Mouse (Mus musculus): ENCODE results near the gene Prss1. TPM values are rescaled to one million over a fixed set of nuclear protein-coding genes. Genes with fewer than 3 reads are reported as not detected.
"Not testable (repeated sequence)": the region's sequence is repeated elsewhere in the genome, so short reads cannot be mapped to it uniquely, and the experiment has no call there.

Prss1 gene
- total RNA-seq (2018; cell fraction: chromatin; rRNA removed): not detected
- not detected for total RNA-seq (2018; cell fraction: cytosol; rRNA removed)
- total RNA-seq (2018; cell fraction: nucleus; rRNA removed): not detected
- polyA plus RNA-seq (2018): not detected in 3 replicates

DNA sequence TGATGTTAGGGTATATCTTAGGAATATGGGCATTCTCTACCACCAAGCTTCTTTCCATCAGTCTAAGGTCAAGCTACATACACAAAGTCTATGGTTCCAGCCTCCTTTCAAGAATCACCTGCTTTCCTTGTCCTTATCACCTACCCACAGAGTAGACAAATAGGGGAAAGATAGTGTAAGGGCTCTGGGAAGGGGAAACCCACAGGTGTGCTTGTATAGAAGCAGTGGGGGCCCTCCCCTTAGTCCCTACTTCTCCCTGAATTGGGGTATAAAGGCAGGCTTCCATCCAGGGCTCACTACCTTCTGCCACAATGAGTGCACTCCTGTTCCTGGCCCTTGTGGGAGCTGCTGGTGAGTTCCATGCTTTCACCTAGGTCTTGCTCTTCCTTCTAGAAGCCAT, at the start of gene Prss1:
Prss1 (plus strand) TSS at position 301 of the 400 bp plus-strand sequence.
- not testable (repeated sequence) for H3K36me3 ChIP-seq (ENCODE audit: inconsistent target); H3K79me2 ChIP-seq (ENCODE audit: inconsistent target); H3K27ac ChIP-seq; H3K4me3 ChIP-seq (ENCODE audit: inconsistent target)

DNA sequence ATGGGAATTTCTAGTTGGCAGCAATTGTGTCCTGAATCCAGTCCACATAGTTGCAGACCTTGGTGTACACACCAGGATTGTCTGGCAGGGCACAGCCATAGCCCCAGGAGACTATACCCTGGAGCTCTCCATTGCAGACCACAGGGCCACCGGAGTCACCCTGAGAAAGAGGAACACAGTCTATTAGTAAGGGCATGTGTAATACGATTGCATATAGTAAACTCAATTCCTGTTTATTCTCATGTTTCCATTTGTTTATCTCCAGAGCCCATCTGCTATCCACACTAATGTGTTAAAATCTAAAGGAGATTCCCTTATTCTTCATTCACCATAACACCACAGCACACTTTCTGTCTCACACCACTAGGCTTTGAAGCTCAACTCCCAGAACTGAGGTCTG, 16.5 kb upstream of the Prss1 start:
- WGBS (ENCODE audit: missing documents): no CpG with 5 or more reads among the region's 2 CpGs
- not testable (repeated sequence) for H3K36me3 ChIP-seq (ENCODE audit: inconsistent target); H3K4me3 ChIP-seq (ENCODE audit: inconsistent target); H3K79me2 ChIP-seq (ENCODE audit: inconsistent target); H3K27ac ChIP-seq

GRCm38 (mm10) chr6:41446045-41446444, 12.7 kb upstream of the Prss1 start, which contains the start of gene Gm10334:
Gene Gm10334 (minus strand): TSS chr6:41446145.
- not testable (repeated sequence) for H3K4me3 ChIP-seq (ENCODE audit: inconsistent target); H3K27ac ChIP-seq; H3K79me2 ChIP-seq (ENCODE audit: inconsistent target); H3K36me3 ChIP-seq (ENCODE audit: inconsistent target)

DNA sequence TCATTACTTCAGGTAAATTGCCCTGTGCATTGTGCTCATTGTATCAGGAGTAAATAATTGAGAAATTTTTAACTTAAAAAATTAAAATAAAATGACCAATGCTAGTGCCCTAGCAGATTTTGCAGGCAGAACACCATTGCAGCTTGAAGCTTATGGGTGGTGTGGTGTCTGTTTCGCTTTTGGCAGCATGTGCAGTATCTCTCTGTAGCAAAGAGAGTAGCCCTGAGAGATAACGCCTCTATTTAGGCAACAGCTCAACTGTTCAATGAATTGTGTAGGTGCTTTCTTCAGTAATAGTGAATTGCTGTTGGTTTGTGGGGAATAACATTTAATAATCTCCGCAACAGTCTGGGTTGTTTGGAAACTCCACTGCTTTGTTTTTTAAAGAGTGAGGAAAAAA, 40.6 kb downstream of the Prss1 start:
- no peaks in the 10 kb centered on the region for H3K36me3 ChIP-seq (ENCODE audit: inconsistent target)

DNA sequence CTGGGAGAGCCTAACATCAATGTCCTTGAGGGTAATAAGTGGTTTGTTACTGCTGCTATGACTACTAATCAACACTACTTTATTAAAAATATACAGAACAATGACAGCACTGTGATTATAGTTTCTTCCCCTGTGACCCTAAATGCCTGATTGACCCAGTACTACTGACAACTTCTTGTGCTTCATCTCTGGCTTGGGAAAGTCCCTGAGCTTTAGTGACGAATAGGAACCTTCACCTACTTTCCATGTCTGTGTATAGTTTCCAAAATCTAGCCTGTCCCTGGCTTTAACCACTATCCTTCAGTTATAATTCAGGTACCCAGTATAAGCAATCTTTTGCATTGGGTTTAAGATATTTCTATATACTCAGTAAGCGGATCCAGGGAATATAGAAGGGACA, 46.2 kb downstream of the Prss1 start:
- H3K4me3 ChIP-seq (ENCODE audit: inconsistent target): no peak overlapping the region
- WGBS (ENCODE audit: missing documents): 91% methylated on average over 2 of the region's 2 CpGs
- H3K36me3 ChIP-seq (ENCODE audit: inconsistent target): no peaks in the 10 kb centered on the region
- H3K27ac ChIP-seq: no peak overlapping the region
- H3K79me2 ChIP-seq (ENCODE audit: inconsistent target): no peaks in the 10 kb centered on the region

More for the DNA sequence above, 40.6 kb downstream of the Prss1 start:
- Histone ChIP-seq H3K27ac (no peak overlapping the region), H3K79me2 (ENCODE audit: inconsistent target) (no peaks in the 10 kb centered on the region), H3K4me3 (ENCODE audit: inconsistent target) (no peak overlapping the region)
- 100% methylated on average over 3 of the region's 3 CpGs for WGBS (ENCODE audit: missing documents)

DNA sequence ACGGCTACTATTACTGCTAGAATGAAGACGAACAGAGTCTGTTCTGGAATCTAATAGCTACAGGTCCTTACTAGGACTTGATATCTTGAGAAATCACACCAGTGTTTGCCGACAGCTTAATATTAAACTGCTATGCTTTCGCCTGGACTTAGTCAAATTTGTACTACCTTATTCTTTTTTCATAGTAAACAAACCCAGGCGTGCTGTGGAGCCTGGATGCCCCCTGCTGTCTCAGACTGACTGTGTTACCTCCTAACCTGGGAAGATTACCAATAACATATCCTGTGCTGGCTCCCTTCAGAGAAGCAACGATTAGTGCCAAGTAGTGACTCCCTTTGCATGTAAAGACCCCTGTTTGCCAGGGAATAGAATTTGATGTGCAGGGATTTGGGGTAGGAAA, 46.6 kb downstream of the Prss1 start:
- no peaks in the 10 kb centered on the region for H3K79me2 ChIP-seq (ENCODE audit: inconsistent target)
- WGBS (ENCODE audit: missing documents): 76% methylated on average over 6 of the region's 6 CpGs
- no peak overlapping the region for H3K27ac ChIP-seq
- H3K4me3 ChIP-seq (ENCODE audit: inconsistent target): no peak overlapping the region
- no peaks in the 10 kb centered on the region for H3K36me3 ChIP-seq (ENCODE audit: inconsistent target)

Other genes starting within 250 kb of the Prss1 start
- not detected in 3 replicates for gene Try4, start 156.7 kb upstream of the Prss1 start, polyA plus RNA-seq (2018)
- not detected in 3 replicates for gene Try5, start 142.1 kb upstream of the Prss1 start, polyA plus RNA-seq (2018)
- gene Try10, start 104.8 kb upstream of the Prss1 start, polyA plus RNA-seq (2018): not detected in 3 replicates
- not detected in 3 replicates for gene Prss3, start 81.3 kb upstream of the Prss1 start, polyA plus RNA-seq (2018)
- not detected in 3 replicates for gene Gm5771, start 66.6 kb upstream of the Prss1 start, polyA plus RNA-seq (2018)
- gene Gm10334, start 12.8 kb upstream of the Prss1 start, polyA plus RNA-seq (2018): not detected in 3 replicates
- not detected in 3 replicates for gene Prss2, start 62.9 kb downstream of the Prss1 start, polyA plus RNA-seq (2018)
- gene Ephb6, start 146.6 kb downstream of the Prss1 start, polyA plus RNA-seq (2018): 0.25 to 0.49 TPM (median 0.26 TPM) in 3 replicates
- not detected in 3 replicates for gene Trpv6, start 177.5 kb downstream of the Prss1 start, polyA plus RNA-seq (2018)
- not detected in 3 replicates for gene Trpv5, start 221.8 kb downstream of the Prss1 start, polyA plus RNA-seq (2018)
- not detected in 3 replicates for gene Llcfc1, start 225.5 kb downstream of the Prss1 start, polyA plus RNA-seq (2018)
- gene Kel, start 245.4 kb downstream of the Prss1 start, polyA plus RNA-seq (2018): not detected in 3 replicates

Data from macrophage (primary cell).